Mouse (Mus musculus) heart, postnatal 0 days (tissue): ENCODE data around the gene Numb.

ENCODE experiments used
- CTCF ChIP-seq: IDR thresholded peaks from 2 replicates; pipeline ENCODE4 v1.5.1; 2016; ENCODE audit warnings: antibody characterized with exemption, control low read depth, low read depth
- EP300 ChIP-seq: IDR thresholded peaks from 2 replicates; pipeline ENCODE4 v1.6.1; 2016; ENCODE audit warnings: antibody characterized with exemption, low read depth

DNA sequence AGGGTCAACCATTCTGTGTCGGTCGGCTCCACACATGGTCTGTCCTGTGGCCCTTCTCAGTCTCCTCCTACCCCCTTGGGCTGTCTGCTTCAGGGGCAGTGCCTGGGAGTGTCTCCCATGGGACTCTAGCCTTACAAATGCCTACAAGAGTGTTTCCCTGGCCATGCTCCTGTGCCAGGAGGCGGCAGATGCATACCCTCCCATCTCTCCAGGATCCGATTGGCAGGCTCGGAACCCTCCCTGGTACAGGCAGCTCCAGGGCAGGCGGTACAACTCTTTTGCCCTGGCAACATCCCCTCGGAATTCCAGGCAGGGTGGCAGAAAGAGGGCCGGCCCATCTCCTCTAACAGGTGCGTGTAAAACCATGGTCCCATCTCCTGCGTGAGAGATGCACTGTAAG lies 139.1 kb downstream of the Numb start:
- TF ChIP-seq CTCF = no peak
- no peak for TF ChIP-seq EP300
